Mouse (Mus musculus) lung, postnatal 0 days (tissue): ENCODE results near the gene Cd37.

ENCODE experiments used
- CTCF ChIP-seq: IDR thresholded peaks from 2 replicates; pipeline ENCODE4 v1.5.1; 2016; ENCODE audit warnings: antibody characterized with exemption, mild to moderate bottlenecking
- EP300 ChIP-seq: IDR thresholded peaks from 2 replicates; pipeline ENCODE4 v1.6.1; 2016; ENCODE audit warnings: antibody characterized with exemption, mild to moderate bottlenecking, control low read depth

GRCm38 (mm10) chr7:45191803-45192363, 47.0 kb downstream of the Cd37 start:
- TF ChIP-seq CTCF (no peak), EP300 (no peak)
